Mouse (Mus musculus) midbrain, postnatal 0 days (tissue): ENCODE data around the gene Rtn4r. TPM values are rescaled to one million over a fixed set of nuclear protein-coding genes. Genes with fewer than 3 reads are reported as not detected.

ENCODE experiments used
- ATAC-seq: fragments of 200-750 bp; cut with Nextera tagmentation; 2 replicates; pipeline ENCODE4 v1.8.0; 2017; ENCODE audit warnings: moderate number of reproducible peaks, mild to moderate bottlenecking, moderate TSS enrichment, moderate library complexity; ENCODE audit not compliant: low FRiP score
- DNase-seq: peaks from one replicate; pipeline ENCODE4 v3.0.0-alpha.2; 2015; ENCODE audit warnings: low spot score
- H3K27ac ChIP-seq: fragments of 300-500 bp; sonication (generic); 2 replicates; pipeline ENCODE4 v1.5.1; 2014; ENCODE audit warnings: low read depth, mild to moderate bottlenecking, low read length, mixed read lengths
- H3K27me3 ChIP-seq: fragments of 300-500 bp; sonication (generic); 2 replicates; pipeline ENCODE4 v1.6.1; 2014; ENCODE audit warnings: low read length, control low read depth, mixed read lengths; ENCODE audit not compliant: insufficient read depth
- H3K36me3 ChIP-seq: fragments of 300-500 bp; sonication (generic); 2 replicates; pipeline ENCODE4 v1.6.1; 2014; ENCODE audit warnings: low read length, control low read depth, mixed read lengths; ENCODE audit not compliant: insufficient read depth
- H3K4me1 ChIP-seq: fragments of 300-500 bp; sonication (generic); 2 replicates; pipeline ENCODE4 v1.6.1; 2014; ENCODE audit warnings: mild to moderate bottlenecking, control low read depth, antibody characterized with exemption, low read length, mixed read lengths; ENCODE audit not compliant: insufficient read depth
- H3K4me2 ChIP-seq: fragments of 300-500 bp; sonication (generic); 2 replicates; pipeline ENCODE4 v1.6.1; 2014; ENCODE audit warnings: low read depth, mild to moderate bottlenecking, low read length, mixed read lengths; ENCODE audit not compliant: poor library complexity, severe bottlenecking
- H3K4me3 ChIP-seq: fragments of 300-500 bp; sonication (generic); 2 replicates; pipeline ENCODE4 v1.5.1; 2014; ENCODE audit warnings: low read depth, mild to moderate bottlenecking, low read length, moderate library complexity
- H3K9ac ChIP-seq: fragments of 300-500 bp; sonication (generic); replicated peaks from 2 replicates; pipeline ENCODE4 v1.6.1; 2014; ENCODE audit warnings: mild to moderate bottlenecking, low read length, moderate library complexity, mixed read lengths; ENCODE audit not compliant: poor library complexity, severe bottlenecking
- H3K9me3 ChIP-seq: fragments of 300-500 bp; sonication (generic); 2 replicates; pipeline ENCODE4 v1.6.1; 2016; ENCODE audit warnings: low read length, control low read depth
- CTCF ChIP-seq: IDR thresholded peaks from 2 replicates; pipeline ENCODE4 v1.5.1; 2016; ENCODE audit warnings: antibody characterized with exemption, mild to moderate bottlenecking
- WGBS: fragments of 180-500 bp; shearing (Covaris S2); extraction: QIAGEN DNeasy Blood & Tissue Kit; methylation state at CpG from one replicate; pipeline ENCODE4 v1.1.7; 2014; 5-methylcytosine and 5-hydroxymethylcytosine counted together
- microRNA-seq: library from miRNA; unstranded; fragments of <30 nt; microRNA quantifications from one replicate; pipeline ENCODE4, GENCODE M21; 2016; ENCODE audit warnings: borderline number of aligned reads
- polyA plus RNA-seq: library from polyadenylated mRNA; unstranded; fragments of >200 nt; fragmentation: Nextera tagmentation; extraction: Ambion mirVana; gene quantifications from 2 replicates; pipeline ENCODE4 v1.2.1, GENCODE M21; 2015
- total RNA-seq: library from RNA; depleted of rRNA; stranded (reverse); fragments of >200 nt; gene quantifications from 2 replicates; pipeline ENCODE4 v1.2.3, GENCODE M21; 2014; rRNA removed

Gene Rtn4r
- total and polyA plus RNA-seq, 2 experiments from 2014 or later, result 32.3 to 71.7 TPM

GRCm38 (mm10) chr16:18197881-18198280 lies 70.4 kb downstream of the Rtn4r start:
- ATAC-seq (no peak), DNase-seq (no peak)
- Histone ChIP-seq H3K4me1 (peaks cover 5% of the 10 kb centered on the region; the same call in 1 of the 2 replicates), H3K9me3 (no peaks in the 10 kb centered on the region), H3K4me2 (no peak overlapping the region), H3K36me3 (no peaks in the 10 kb centered on the region), H3K27me3 (no peaks in the 10 kb centered on the region; the same call in 1 of the 2 replicates), H3K9ac (no peak overlapping the region), H3K27ac (no peak overlapping the region), H3K4me3 (no peak overlapping the region)
- no peak for TF ChIP-seq CTCF
- 79% methylated on average over 6 of the region's 6 CpGs for WGBS

- H3K27ac ChIP-seq, result no peak overlapping the region
- ATAC-seq (no peak), DNase-seq (no peak)
- no peak overlapping the region for H3K4me3 ChIP-seq
- no peak overlapping the region for H3K9ac ChIP-seq
- H3K9me3 ChIP-seq, result no peaks in the 10 kb centered on the region
- peaks cover 5% of the 10 kb centered on the region; the same call in 1 of the 2 replicates for H3K4me1 ChIP-seq
- no peaks in the 10 kb centered on the region for H3K36me3 ChIP-seq
- no peak overlapping the region for H3K4me2 ChIP-seq
- WGBS, result 49% methylated on average over 10 of the region's 10 CpGs
- TF ChIP-seq CTCF, result no peak
- no peaks in the 10 kb centered on the region; the same call in 1 of the 2 replicates for H3K27me3 ChIP-seq
Measured at GRCm38 (mm10) chr16:18198365-18199098, 71.1 kb downstream of the Rtn4r start.

GRCm38 (mm10) chr16:18200062-18200461 lies 72.6 kb downstream of the Rtn4r start:
- Histone ChIP-seq H3K4me3 (no peak overlapping the region), H3K9me3 (no peaks in the 10 kb centered on the region), H3K27ac (no peak overlapping the region), H3K9ac (no peak overlapping the region), H3K36me3 (no peaks in the 10 kb centered on the region), H3K4me1 (no peaks in the 10 kb centered on the region), H3K4me2 (no peak overlapping the region), H3K27me3 (no peaks in the 10 kb centered on the region; the same call in 1 of the 2 replicates)
- ATAC-seq (no peak), DNase-seq (no peak)
- no peak for TF ChIP-seq CTCF
- WGBS, result 88% methylated on average over 2 of the region's 2 CpGs

DNA sequence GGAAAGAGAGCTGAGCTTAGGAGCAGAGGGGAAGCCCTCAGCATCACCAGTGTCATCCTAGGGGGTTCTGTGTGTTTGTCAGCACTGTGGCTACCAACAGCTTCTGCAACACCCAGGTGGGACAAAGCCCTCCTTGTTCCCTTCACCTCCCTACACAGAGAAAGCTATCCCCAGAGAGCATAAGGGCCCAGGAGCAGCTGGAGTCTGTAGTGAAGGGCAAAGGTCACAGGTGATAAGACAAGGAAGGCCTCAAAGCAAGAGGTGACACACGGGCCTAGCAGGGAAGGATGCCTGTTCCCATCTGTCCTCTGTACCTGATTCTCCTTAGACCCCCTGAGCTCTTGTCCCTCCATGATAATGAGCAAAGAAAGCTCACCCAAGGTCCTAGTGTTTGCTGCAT lies 74.2 kb downstream of the Rtn4r start:
- ATAC-seq, result no peak
- Histone ChIP-seq H3K9me3 (no peaks in the 10 kb centered on the region), H3K27ac (no peak overlapping the region), H3K4me1 (no peaks in the 10 kb centered on the region), H3K4me3 (no peak overlapping the region), H3K27me3 (no peaks in the 10 kb centered on the region; the same call in 1 of the 2 replicates), H3K4me2 (no peak overlapping the region), H3K9ac (no peak overlapping the region), H3K36me3 (no peaks in the 10 kb centered on the region)
- DNase-seq, result no peak
- 50% methylated on average over 1 of the region's 1 CpGs for WGBS
- TF ChIP-seq CTCF, result no peak

Small RNA genes within 50 kb of the gene (microRNA-seq; reads per million reads assigned to microRNA genes)
- gene Mir6366, result not detected

Other genes starting within 250 kb of the Rtn4r start
- 0.66 and 1.6 TPM in 2 replicates for gene Gm20518, start 236.0 kb upstream of the Rtn4r start, total RNA-seq
- gene Gm20518, start 236.0 kb upstream of the Rtn4r start, polyA plus RNA-seq, result 0.15 and 0.25 TPM in 2 replicates
- not detected in 2 replicates for gene Tssk1, start 233.4 kb upstream of the Rtn4r start, total RNA-seq
- 0.07 TPM in 1 of 2 replicates, not detected in the other for gene Tssk1, start 233.4 kb upstream of the Rtn4r start, polyA plus RNA-seq
- 161 and 178 TPM in 2 replicates for gene Dgcr2, start 229.1 kb upstream of the Rtn4r start, total RNA-seq
- gene Dgcr2, start 229.1 kb upstream of the Rtn4r start, polyA plus RNA-seq, result 94.0 and 95.9 TPM in 2 replicates
- gene Tssk2, start 229.0 kb upstream of the Rtn4r start, total RNA-seq, result not detected in 2 replicates
- gene Tssk2, start 229.0 kb upstream of the Rtn4r start, polyA plus RNA-seq, result not detected in 2 replicates
- 40.4 and 52.2 TPM in 2 replicates for gene Ess2, start 216.3 kb upstream of the Rtn4r start, total RNA-seq
- 41.3 and 43.4 TPM in 2 replicates for gene Ess2, start 216.3 kb upstream of the Rtn4r start, polyA plus RNA-seq
- gene Gsc2, start 212.6 kb upstream of the Rtn4r start, total RNA-seq, result 0.61 TPM in 1 of 2 replicates, not detected in the other
- 0.31 and 0.52 TPM in 2 replicates for gene Gsc2, start 212.6 kb upstream of the Rtn4r start, polyA plus RNA-seq
- 178 and 184 TPM in 2 replicates for gene Slc25a1, start 199.4 kb upstream of the Rtn4r start, total RNA-seq
- 146 and 155 TPM in 2 replicates for gene Slc25a1, start 199.4 kb upstream of the Rtn4r start, polyA plus RNA-seq
- gene Vpreb2, start 147.2 kb upstream of the Rtn4r start, total RNA-seq, result not detected in 2 replicates
- gene Vpreb2, start 147.2 kb upstream of the Rtn4r start, polyA plus RNA-seq, result not detected in 2 replicates
- 64.0 and 68.5 TPM in 2 replicates for gene Dgcr6, start 74.8 kb upstream of the Rtn4r start, total RNA-seq
- 164 and 172 TPM in 2 replicates for gene Dgcr6, start 74.8 kb upstream of the Rtn4r start, polyA plus RNA-seq
- 11.1 and 14.8 TPM in 2 replicates for gene Prodh, start 37.4 kb upstream of the Rtn4r start, total RNA-seq
- gene Prodh, start 37.4 kb upstream of the Rtn4r start, polyA plus RNA-seq, result 5.4 and 6.8 TPM in 2 replicates
- gene Ccdc188, start 90.2 kb downstream of the Rtn4r start, total RNA-seq, result not detected in 2 replicates
- not detected in 2 replicates for gene Ccdc188, start 90.2 kb downstream of the Rtn4r start, polyA plus RNA-seq
- gene Zdhhc8, start 107.5 kb downstream of the Rtn4r start, total RNA-seq, result 34.1 and 41.2 TPM in 2 replicates
- 13.8 and 14.6 TPM in 2 replicates for gene Zdhhc8, start 107.5 kb downstream of the Rtn4r start, polyA plus RNA-seq
- 55.5 and 57.4 TPM in 2 replicates for gene Trmt2a, start 121.0 kb downstream of the Rtn4r start, total RNA-seq
- 67.6 and 76.4 TPM in 2 replicates for gene Trmt2a, start 121.0 kb downstream of the Rtn4r start, polyA plus RNA-seq
- gene Ranbp1, start 121.1 kb downstream of the Rtn4r start, total RNA-seq, result 170 and 192 TPM in 2 replicates
- gene Ranbp1, start 121.1 kb downstream of the Rtn4r start, polyA plus RNA-seq, result 412 and 447 TPM in 2 replicates
- 0.57 TPM in 1 of 2 replicates, not detected in the other for gene Gm49776, start 130.7 kb downstream of the Rtn4r start, total RNA-seq
- 1.3 TPM in 1 of 2 replicates, not detected in the other for gene Gm49776, start 130.7 kb downstream of the Rtn4r start, polyA plus RNA-seq
- gene Dgcr8, start 161.6 kb downstream of the Rtn4r start, total RNA-seq, result 40.3 and 46.7 TPM in 2 replicates
- 23.4 and 23.7 TPM in 2 replicates for gene Dgcr8, start 161.6 kb downstream of the Rtn4r start, polyA plus RNA-seq
- 40.3 and 44.1 TPM in 2 replicates for gene Tango2, start 220.5 kb downstream of the Rtn4r start, total RNA-seq
- 88.0 and 94.8 TPM in 2 replicates for gene Tango2, start 220.5 kb downstream of the Rtn4r start, polyA plus RNA-seq
- 161 and 219 TPM in 2 replicates for gene Arvcf, start 220.5 kb downstream of the Rtn4r start, total RNA-seq
- 54.5 and 60.6 TPM in 2 replicates for gene Arvcf, start 220.5 kb downstream of the Rtn4r start, polyA plus RNA-seq